Mouse (Mus musculus) C2C12 (cell line): Measurements from ENCODE around the gene Bcr.

Experiments
- CTCF ChIP-seq: IDR thresholded peaks from one replicate; pipeline ENCODE4 v1.5.1; 2011; ENCODE audit not compliant: control insufficient read depth, insufficient read depth, insufficient read length
- MAX ChIP-seq: IDR thresholded peaks from one replicate; pipeline ENCODE4 v1.6.1; 2011; ENCODE audit warnings: mild to moderate bottlenecking, control low read depth
- USF1 ChIP-seq: IDR thresholded peaks from one replicate; pipeline ENCODE4 v1.6.1; 2011; ENCODE audit warnings: low read depth, mild to moderate bottlenecking, control low read depth, moderate library complexity

DNA sequence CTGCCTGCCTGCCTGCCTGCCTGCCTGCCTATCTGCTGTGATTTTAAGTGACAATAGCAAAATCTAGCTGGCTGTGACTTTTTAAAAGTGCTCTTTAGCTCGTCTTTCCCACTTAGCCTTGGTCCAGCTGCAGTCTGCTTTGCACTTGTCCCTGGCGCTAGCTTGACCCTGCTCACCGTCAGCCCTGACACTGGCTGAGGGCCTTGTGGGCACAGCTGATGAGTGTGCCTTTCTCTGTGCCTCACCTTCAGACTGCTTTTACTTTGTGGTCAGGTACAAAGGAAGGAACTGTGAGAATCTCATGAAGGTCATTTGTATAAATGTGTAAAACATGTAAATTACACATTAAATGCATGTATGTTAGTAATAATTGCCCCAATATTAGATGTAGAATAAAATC is 163.8 kb downstream of the Bcr start:
- no peak for TF ChIP-seq CTCF
- no peak for TF ChIP-seq USF1
- TF ChIP-seq MAX = no peak
